Mouse (Mus musculus) embryonic fibroblast, embryonic 13.5 days (primary cell): ENCODE data around the gene Isy1. TPM values are rescaled to one million over a fixed set of nuclear protein-coding genes. Genes with fewer than 3 reads are reported as not detected.

Experiments used
- H3K27ac ChIP-seq: 2 replicates; pipeline ENCODE4 v1.5.1; 2012; ENCODE audit warnings: low read length, control low read depth, inconsistent platforms; ENCODE audit not compliant: insufficient read depth
- H3K4me1 ChIP-seq: 2 replicates; pipeline ENCODE4 v1.6.1; 2011; ENCODE audit warnings: low read length; ENCODE audit not compliant: control insufficient read depth, insufficient read depth
- H3K4me3 ChIP-seq: 2 replicates; pipeline ENCODE4 v1.5.1; 2011; ENCODE audit warnings: mild to moderate bottlenecking, control low read depth, low read length; ENCODE audit not compliant: insufficient read depth
- CTCF ChIP-seq: IDR thresholded peaks from 2 replicates; pipeline ENCODE4 v1.5.1; 2011; ENCODE audit warnings: mild to moderate bottlenecking, control low read depth, low read length, moderate library complexity, borderline replicate concordance; ENCODE audit not compliant: insufficient read depth
- POLR2A ChIP-seq: IDR thresholded peaks from 2 replicates; pipeline ENCODE4 v1.6.1; 2011; ENCODE audit warnings: low read depth, mild to moderate bottlenecking, control low read depth, low read length, moderate library complexity
- polyA plus RNA-seq: library from polyadenylated mRNA; stranded (reverse); fragments of >200 nt; gene quantifications from 2 replicates; pipeline ENCODE4 v1.2.4, GENCODE M21; 2011; ENCODE audit warnings: low read depth; ENCODE audit not compliant: missing spikeins, insufficient read length

The Isy1 gene
- polyA plus RNA-seq, 1 experiment = 48.9 TPM

DNA sequence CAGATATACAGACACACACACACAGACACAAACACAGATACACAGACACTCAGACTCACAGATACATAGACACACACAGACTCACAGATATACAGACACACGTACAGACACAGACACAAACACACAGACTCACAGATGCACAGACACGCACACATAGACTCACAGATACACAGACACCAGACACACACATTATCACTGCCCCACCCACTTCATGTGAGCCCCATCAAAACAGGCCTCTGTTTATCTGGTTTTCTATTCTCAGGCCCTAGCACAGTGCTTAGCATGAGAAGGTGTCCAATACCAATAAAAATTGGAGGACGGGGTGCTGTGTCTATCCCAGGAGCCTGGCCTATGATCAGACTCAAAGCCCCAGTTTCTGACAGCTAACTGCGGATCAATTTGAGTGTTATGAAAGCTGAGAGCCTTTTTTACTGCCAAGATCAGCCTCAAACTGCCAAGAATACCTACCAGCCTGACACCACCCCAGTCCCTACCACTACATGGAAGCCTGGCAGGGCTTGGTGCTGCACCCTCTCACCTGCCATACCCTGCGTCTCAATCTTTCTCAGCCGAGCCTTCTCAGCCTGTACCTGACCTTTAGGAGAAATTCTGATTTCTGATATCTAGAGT lies 42.2 kb downstream of the Isy1 start:
- Histone ChIP-seq H3K4me3 (no peak overlapping the region), H3K27ac (no peak overlapping the region), H3K4me1 (no peaks in the 10 kb centered on the region)
- TF ChIP-seq POLR2A (no peak), CTCF (no peak)

DNA sequence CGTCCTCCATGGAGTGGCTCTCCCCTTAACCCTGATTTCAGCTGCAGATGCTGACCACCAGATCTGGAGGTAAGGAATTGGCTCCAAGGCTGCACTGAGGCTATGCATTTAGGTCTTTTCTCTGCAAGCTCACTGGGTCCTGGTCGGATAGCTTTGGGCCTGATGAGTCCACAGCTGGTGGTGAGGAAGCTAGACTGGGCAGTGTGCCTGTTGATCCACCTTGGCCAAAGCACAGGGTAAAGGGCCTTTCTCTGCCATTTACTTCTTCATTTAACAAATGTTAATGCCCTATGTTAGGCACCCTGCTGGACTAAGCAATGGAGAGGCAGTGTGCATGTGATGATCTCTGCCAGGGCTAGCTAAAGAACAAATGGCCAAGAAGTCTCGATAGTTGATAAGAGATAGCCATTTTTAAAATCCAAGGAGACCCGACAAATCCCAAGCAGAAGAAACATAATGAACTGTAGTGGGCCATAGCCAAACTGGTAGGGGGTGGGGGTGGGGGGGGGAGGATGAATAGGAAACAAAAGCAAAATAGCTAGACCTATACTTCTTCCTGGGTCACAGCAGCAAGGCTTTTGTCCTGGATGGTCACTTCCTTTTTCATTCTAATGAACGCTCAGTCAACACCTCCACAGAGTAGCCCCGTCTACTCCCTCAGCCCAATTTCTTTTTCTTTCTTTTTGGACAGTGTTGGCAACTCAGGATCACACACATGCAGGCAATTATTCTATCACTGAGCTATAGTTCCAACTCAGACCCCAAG lies 43.0 kb downstream of the Isy1 start:
- H3K4me3 ChIP-seq = no peak overlapping the region

DNA sequence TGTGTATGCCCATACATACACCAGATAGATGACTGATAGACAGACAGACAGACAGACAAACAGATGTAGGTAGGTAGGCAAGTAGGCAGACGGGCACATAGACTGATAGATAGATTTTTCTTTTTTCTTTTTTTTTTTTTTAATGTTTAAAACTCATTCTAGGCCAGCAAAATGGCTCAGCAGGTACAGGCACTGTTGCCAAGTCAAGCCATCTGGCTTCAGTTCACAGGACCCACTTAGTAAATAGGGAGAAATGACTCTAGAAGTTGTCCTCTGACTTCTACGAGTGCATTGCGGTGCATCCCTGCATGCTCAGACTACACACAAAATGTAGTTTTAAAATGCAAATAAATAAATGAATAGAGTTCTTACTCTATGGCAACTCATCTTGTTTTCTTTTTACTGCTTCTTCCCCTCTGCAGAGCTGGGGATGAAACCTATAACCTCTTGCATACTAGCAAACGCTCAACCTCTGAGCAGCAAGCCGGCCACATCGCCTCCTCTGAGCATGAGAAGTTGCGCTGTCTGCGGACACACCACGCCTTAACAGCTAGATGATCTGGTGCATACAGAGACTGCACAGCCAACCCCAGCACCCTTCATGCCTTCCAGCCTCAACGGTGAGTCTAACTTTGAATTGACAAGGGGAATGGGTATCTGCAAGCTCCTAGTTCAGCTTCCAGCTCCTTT lies 44.6 kb downstream of the Isy1 start:
- Histone ChIP-seq H3K4me3 (no peak overlapping the region), H3K27ac (no peak overlapping the region), H3K4me1 (no peaks in the 10 kb centered on the region)
- TF ChIP-seq CTCF (no peak), POLR2A (no peak)

More for the DNA sequence above, 43.0 kb downstream of the Isy1 start:
- Histone ChIP-seq H3K4me1 (no peaks in the 10 kb centered on the region), H3K27ac (no peak overlapping the region)
- TF ChIP-seq CTCF = no peak
- TF ChIP-seq POLR2A = no peak

DNA sequence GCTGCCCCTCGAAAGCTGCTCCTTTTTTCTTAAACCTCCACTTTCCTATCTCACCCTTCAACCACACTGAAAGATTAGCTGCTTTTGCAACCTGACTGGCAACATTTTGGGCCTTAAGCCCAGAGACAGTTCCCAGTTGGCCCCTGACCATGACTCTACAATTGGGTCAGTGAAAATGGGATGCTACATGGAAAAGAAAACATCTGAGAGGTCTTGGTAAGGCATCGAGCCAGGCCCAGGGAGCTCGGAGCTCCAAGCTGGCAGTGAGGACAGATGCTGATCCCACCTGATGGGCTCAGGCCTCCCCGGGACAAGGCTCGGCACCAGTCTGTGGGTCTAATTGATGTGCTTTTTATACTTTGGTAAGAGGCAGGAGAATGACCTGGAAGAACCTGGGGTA lies 46.8 kb downstream of the Isy1 start:
- H3K27ac ChIP-seq = no peak overlapping the region
- H3K4me1 ChIP-seq = no peaks in the 10 kb centered on the region
- H3K4me3 ChIP-seq = no peak overlapping the region
- no peak for TF ChIP-seq CTCF
- no peak for TF ChIP-seq POLR2A

DNA sequence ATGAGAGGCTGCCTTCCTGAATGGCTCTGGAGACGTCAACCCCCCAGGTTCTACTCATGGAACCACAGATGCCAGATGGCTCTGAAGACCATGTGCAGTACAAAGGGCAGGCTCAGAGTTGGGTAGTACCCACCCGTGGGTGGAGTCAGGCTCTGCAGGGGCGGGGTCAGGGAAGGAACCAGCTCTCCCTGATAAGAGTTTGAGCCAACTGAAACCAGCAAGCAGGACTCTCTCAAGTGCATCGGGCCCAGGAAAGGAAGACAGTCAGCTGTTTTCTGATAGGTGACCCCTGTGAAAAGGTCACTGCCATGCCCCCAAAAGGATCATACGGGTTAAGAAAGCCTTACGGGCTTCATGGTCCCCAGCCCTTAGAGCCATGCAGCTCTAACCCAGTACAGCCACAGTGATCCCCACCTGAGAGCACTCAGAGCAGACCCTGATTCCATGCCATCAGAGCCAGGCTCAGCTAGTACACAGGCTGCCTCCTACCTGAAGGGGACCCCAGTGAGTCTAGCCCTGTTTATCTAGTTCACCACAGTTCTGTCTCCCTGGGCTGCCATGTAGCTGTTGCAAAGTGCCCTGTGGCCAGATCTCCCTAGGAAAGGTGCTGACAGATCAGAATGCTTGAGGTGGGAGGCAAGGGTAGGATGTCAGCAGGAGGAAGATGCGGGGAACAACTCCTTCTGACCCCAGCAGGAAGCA lies 47.7 kb downstream of the Isy1 start:
- H3K4me1 ChIP-seq = no peaks in the 10 kb centered on the region
- H3K4me3 ChIP-seq = no peak overlapping the region
- TF ChIP-seq CTCF = no peak
- TF ChIP-seq POLR2A = no peak
- H3K27ac ChIP-seq = no peak overlapping the region

DNA sequence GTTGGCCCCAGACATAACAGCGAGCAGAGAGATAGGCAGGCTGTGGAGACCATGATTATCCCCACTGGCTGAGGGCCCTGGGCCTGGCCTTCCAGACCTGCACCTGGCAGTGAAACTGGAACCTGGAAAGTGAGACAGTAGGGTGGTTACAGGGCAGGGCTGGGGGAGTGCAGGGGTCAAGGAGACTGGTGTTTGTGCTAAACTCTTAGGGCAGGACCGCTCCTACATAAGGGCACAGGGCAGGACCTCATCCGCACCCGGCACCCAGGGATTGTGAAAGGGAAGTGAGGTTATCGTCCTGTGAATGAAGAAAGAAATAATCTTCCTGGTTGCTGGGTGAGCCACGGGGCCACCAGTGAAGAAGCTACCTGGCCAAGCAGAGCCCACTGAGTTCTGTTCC lies 48.8 kb downstream of the Isy1 start:
- H3K27ac ChIP-seq = no peak overlapping the region
- no peaks in the 10 kb centered on the region for H3K4me1 ChIP-seq
- TF ChIP-seq POLR2A = no peak
- no peak for TF ChIP-seq CTCF
- H3K4me3 ChIP-seq = no peak overlapping the region

DNA sequence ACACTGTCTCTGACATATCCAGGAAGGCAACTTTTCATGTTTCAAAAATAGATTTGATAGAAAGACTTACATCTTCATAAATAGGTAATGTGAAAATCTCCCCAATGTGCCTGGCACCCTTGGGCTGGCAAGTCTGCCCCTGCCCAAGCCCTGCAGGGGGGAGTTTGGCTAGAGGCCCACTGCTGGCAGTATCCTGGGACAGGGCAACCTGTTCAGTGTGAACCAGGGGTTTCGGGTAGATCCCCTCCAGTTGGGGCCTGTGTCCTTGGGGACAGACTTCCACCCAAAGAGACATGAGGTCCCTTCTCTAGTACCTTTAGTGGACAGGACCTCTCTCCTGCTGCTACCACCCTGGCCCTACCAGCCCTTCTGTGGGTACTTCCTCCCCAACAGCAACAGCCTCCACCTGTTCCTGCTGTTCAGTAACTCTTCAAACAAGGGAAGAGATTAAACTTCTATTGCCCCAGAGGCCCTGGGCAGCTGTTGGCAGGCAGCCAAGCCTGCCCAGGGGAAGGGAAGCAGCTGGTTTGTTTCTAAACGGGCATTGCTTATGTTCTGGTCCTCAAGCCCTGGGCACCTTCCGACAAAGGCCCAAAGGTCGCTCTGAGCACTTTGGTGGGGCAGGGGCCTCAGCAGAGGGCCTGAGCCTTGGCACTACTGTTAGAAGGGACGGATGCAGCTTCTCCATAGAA lies 49.6 kb downstream of the Isy1 start:
- no peak overlapping the region for H3K27ac ChIP-seq
- H3K4me1 ChIP-seq = no peaks in the 10 kb centered on the region
- H3K4me3 ChIP-seq = no peak overlapping the region
- TF ChIP-seq POLR2A (no peak), CTCF (no peak)

DNA sequence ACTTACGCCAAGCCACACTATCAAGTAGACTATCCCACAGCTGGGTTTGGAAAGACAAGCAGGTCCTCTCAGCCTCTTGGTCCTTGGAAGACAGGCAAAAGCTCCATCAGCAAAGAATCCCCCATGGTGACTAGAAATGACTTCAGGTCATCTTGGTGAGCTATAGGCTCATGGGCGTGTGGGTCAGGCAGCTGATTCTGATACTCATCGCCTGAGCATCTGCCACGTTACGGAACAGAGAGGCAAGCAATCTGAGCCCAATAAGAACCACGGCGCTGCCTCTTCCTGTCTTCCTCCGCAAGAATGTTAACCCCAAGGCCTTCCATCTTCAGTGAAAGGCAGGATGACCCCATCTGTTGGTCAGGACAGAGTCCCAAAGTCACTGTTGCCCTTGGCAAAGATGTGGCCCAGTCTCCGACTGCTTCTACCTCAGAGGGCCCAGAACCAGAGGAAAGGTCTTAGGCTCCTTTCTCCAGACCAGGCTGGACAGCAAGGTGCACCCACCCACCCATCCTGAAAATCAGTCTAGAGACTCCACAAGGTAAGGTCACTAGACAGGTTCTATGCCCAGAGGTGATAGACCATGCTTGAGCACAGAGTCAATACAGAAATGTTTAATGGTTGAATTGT lies 50.2 kb downstream of the Isy1 start:
- Histone ChIP-seq H3K4me1 (no peaks in the 10 kb centered on the region), H3K27ac (no peak overlapping the region), H3K4me3 (no peak overlapping the region)
- no peak for TF ChIP-seq CTCF
- no peak for TF ChIP-seq POLR2A
